Mouse (Mus musculus) intestine, embryonic 15.5 days (tissue): ENCODE results near the gene Igfbp4. TPM values are rescaled to one million over a fixed set of nuclear protein-coding genes. Genes with fewer than 3 reads are reported as not detected.
A peak's percentile ranks its signal among the peaks of the same experiment; 100 is the strongest.

ENCODE experiments used
- ATAC-seq: fragments of 200-750 bp; cut with Nextera tagmentation; 2 replicates; pipeline ENCODE4 v1.8.0; 2017; ENCODE audit warnings: moderate TSS enrichment, moderate library complexity
- H3K27ac ChIP-seq: fragments of 300-500 bp; sonication (generic); 2 replicates; pipeline ENCODE4 v1.5.1; 2015; ENCODE audit warnings: mild to moderate bottlenecking, inconsistent platforms
- H3K27me3 ChIP-seq: fragments of 300-500 bp; sonication (generic); replicated peaks from 2 replicates; pipeline ENCODE4 v1.6.1; 2015; ENCODE audit warnings: inconsistent platforms
- H3K36me3 ChIP-seq: fragments of 300-500 bp; sonication (generic); 2 replicates; pipeline ENCODE4 v1.6.1; 2015; ENCODE audit warnings: inconsistent platforms
- H3K4me1 ChIP-seq: fragments of 300-500 bp; sonication (generic); replicated peaks from 2 replicates; pipeline ENCODE4 v1.6.1; 2015; ENCODE audit warnings: inconsistent platforms
- H3K4me2 ChIP-seq: fragments of 300-500 bp; sonication (generic); replicated peaks from 2 replicates; pipeline ENCODE4 v1.6.1; 2015; ENCODE audit warnings: mild to moderate bottlenecking, inconsistent platforms
- H3K4me3 ChIP-seq: fragments of 300-500 bp; sonication (generic); replicated peaks from 2 replicates; pipeline ENCODE4 v1.5.1; 2015; ENCODE audit warnings: inconsistent platforms
- H3K9ac ChIP-seq: fragments of 300-500 bp; sonication (generic); 2 replicates; pipeline ENCODE4 v1.6.1; 2015; ENCODE audit warnings: inconsistent platforms
- H3K9me3 ChIP-seq: fragments of 300-500 bp; sonication (generic); 2 replicates; pipeline ENCODE4 v1.6.1; 2016; ENCODE audit warnings: inconsistent platforms
- WGBS: fragments of 180-500 bp; shearing (Covaris S2); methylation state at CpG from one replicate; pipeline ENCODE4 v1.1.7; 2015; 5-methylcytosine and 5-hydroxymethylcytosine counted together
- polyA plus RNA-seq: library from polyadenylated mRNA; unstranded; fragments of >200 nt; fragmentation: Nextera tagmentation; extraction: Ambion mirVana; gene quantifications from 2 replicates; pipeline ENCODE4 v1.2.1, GENCODE M21; 2015

Gene Igfbp4
- polyA plus RNA-seq, 1 experiment from 2014 or later = 441 TPM

DNA sequence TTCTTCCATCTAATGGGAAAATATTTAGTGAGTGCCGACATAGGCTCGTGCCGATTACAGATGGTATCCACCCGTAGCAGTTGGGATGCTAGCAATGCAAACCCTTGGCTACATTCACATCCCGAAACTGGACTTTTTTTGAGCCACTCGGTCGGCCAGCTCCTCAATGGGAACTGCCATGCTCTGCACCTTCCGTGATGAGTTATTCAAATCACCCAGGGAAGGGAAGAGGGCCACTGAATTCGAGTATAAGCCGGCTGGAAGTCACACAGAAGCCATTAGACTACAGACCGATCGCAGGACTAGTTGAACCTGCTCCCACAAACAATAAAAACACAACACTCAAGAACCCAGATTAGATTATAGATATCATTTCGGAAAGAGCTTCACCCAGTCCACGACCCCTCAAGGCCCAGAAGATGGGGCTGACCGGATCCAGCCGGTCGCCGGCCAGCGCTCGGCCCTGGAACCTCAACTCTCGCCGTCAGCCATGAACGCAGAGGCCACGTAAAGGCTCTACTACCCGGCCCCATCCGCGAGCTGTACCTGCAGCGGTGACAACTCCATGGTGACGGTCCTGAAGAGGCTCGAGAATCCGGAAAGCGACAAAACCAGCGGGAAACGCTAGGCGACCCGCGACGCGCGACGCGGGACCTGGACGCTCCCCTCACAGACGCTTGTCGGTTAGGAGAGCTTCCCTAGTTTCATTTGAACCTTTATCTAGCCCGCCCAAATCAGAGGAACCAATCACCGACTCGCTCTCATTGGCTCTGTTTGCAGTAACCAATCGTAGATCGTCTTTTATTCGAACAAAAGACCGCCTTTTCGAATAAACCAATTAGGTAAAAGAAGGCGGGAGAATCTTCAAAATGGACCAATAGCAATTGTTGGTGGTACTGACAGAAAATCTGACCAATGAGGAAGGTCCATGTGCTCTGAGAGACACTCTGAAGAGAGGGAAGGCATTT is 17.3 kb upstream of the Igfbp4 start, which contains the start of gene Top2a:
Top2a (minus strand) TSS at position 690 of the 968 bp plus-strand sequence.
- Histone ChIP-seq H3K27me3 (no peaks in the 10 kb centered on the region), H3K9ac (peak within 1 kb of the TSS; percentile 73), H3K4me2 (peak within 1 kb of the TSS; percentile 52), H3K27ac (peak within 1 kb of the TSS; percentile 63), H3K4me1 (no peaks in the 10 kb centered on the region), H3K4me3 (peak within 1 kb of the TSS; percentile 74), H3K36me3 (peaks cover 6% of the 10 kb centered on the region), H3K9me3 (no peaks in the 10 kb centered on the region)
- WGBS = under 1% methylated on average over 54 of the region's 54 CpGs
- ATAC-seq = peak; percentile 97

DNA sequence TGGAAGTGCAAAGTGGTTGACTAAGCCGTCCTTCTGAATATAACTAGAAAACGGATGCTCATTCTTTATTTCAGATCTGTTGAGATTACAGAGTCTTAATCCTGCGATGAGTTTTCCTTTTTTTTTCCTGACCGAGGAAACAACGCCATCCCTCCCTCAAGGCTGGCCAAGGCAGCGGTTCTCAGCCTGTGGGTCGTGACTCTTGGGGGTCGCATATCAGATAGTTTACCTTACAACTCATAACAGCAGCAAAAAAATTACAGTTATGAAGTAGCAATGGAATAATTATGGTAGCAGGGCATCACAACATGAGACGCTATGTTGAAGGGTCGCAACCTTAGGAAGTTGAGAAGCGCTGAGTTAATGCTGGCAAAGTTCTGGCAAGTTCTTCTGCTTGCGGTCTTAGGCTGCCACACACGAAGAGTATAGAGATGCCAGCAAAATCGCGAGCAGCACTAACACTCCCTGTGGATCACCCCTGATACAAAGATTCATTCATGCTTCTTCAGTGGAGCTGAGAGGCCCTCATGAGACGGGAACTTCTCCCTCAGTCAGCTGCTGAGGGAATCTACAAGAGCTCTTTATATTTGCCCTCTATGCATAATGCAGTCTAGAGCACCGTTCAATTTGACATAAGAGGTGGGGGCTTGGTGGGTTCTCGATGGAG is 16.4 kb upstream of the Igfbp4 start:
- Histone ChIP-seq H3K4me2 (peak overlapping the region; percentile 52), H3K36me3 (peaks cover 6% of the 10 kb centered on the region), H3K27me3 (no peaks in the 10 kb centered on the region), H3K9me3 (no peaks in the 10 kb centered on the region), H3K27ac (0 out of 2 replicates have a peak overlapping the region, but pooled peaks have one; percentile 37), H3K9ac (no peak overlapping the region), H3K4me1 (no peaks in the 10 kb centered on the region), H3K4me3 (peak overlapping the region; percentile 27)
- WGBS = 40% methylated on average over 18 of the region's 18 CpGs
- ATAC-seq = peak; percentile 43

DNA sequence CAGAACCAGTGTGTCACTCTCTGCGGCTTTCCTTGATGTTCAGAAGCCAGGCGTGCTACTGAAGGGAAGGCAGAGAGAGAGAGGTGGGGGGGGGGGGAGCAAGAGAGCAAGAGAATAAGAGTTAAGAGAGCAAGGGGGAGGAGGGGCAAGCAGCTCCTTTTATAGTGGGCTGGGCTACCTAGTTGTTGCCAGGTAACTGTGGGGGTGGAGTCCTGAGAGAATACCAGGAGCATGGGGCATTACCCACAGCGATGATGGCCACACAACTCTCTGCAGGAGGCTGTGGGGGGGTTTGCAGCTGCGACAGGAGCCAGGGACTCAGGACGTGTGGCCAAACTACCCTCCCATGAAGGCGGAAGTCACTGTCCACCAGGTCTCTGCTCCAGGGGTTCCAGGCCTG is 15.2 kb upstream of the Igfbp4 start:
- Histone ChIP-seq H3K36me3 (no peaks in the 10 kb centered on the region), H3K4me2 (no peak overlapping the region), H3K9me3 (no peaks in the 10 kb centered on the region), H3K9ac (no peak overlapping the region), H3K4me3 (no peak overlapping the region), H3K4me1 (no peaks in the 10 kb centered on the region), H3K27me3 (no peaks in the 10 kb centered on the region), H3K27ac (no peak overlapping the region)
- 86% methylated on average over 6 of the region's 6 CpGs for WGBS
- no peak for ATAC-seq

DNA sequence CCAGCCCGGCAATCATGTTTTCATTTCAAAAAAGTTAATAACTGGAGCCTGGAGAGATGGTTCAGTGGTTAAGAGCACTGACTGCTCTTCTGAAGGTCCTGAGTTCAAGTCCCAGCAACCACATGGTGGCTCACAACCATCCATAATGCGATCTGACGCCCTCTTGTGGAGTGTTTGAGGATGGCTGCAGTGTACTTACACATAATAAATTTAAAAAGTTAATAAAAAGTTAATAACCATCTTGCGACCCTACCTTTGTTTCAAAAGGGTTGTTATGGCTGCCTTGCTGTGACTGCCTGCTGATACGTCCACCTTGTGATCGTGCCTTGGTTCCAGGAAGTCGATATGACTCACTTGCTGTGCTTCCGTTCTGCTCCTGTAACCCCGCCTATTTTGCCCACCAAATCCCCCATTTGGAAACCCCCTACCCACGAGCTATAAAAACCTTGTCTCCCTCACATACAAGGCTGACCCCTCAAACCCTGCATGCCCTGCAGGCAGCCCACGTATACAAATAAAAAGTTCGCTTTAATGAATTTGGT is 14.1 kb upstream of the Igfbp4 start:
- Histone ChIP-seq H3K4me1 (no peaks in the 10 kb centered on the region), H3K4me3 (no peak overlapping the region), H3K9ac (no peak overlapping the region), H3K27me3 (no peaks in the 10 kb centered on the region), H3K36me3 (no peaks in the 10 kb centered on the region), H3K27ac (no peak overlapping the region), H3K4me2 (no peak overlapping the region), H3K9me3 (no peaks in the 10 kb centered on the region)
- 81% methylated on average over 12 of the region's 12 CpGs for WGBS
- no peak for ATAC-seq

DNA sequence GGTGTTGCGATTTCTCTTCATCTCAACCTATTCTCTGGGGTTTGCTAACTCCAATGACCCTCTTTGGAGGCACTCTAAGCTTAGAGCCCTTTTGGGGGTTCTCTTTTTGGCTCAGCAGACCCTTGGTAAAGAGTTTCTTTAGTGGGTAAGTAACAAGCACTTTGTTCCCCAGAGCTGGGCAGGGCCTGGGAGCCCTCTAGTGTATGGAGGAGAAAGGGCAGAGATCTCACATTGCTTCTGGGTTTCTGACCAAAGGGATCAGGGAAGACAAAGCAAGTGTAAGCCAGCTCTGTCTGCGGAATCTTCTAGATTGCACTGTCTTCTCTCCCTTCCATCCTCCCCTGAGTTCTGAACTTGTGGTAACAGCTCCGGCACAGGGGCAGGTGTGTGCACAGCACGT is 5.7 kb upstream of the Igfbp4 start:
- no peaks in the 10 kb centered on the region for H3K36me3 ChIP-seq
- no peak overlapping the region for H3K27ac ChIP-seq
- ATAC-seq = no peak
- no peak overlapping the region for H3K4me2 ChIP-seq
- H3K9ac ChIP-seq = no peak overlapping the region
- no peak overlapping the region for H3K4me3 ChIP-seq
- H3K9me3 ChIP-seq = no peaks in the 10 kb centered on the region
- no peaks in the 10 kb centered on the region for H3K27me3 ChIP-seq
- H3K4me1 ChIP-seq = no peaks in the 10 kb centered on the region
- WGBS = 69% methylated on average over 4 of the region's 4 CpGs

DNA sequence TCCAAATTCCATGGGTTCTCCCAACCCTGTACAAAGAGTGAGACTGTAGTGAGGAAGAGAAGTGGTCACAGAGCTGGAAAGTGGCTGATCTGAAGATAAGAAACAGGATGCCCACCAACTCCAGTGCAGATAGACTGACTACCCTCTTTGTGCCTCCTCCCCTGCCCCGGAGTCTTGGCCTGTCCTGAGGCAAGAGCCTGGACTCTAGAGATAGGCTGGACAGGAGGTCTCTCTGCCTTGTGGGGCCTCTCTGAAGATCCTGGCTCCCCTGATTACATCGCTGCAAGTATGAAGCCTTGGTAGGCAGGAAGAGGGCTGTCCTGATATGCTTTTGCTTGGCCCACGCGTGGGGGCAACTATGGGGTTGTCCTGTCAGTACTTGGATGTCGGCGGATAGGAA is 4.8 kb upstream of the Igfbp4 start:
- H3K27ac ChIP-seq = no peak overlapping the region
- ATAC-seq = no peak
- H3K9ac ChIP-seq = no peak overlapping the region
- H3K27me3 ChIP-seq = no peaks in the 10 kb centered on the region
- no peak overlapping the region for H3K4me3 ChIP-seq
- 73% methylated on average over 6 of the region's 6 CpGs for WGBS
- H3K4me1 ChIP-seq = no peaks in the 10 kb centered on the region; the same call in 1 of the 2 replicates
- no peaks in the 10 kb centered on the region for H3K36me3 ChIP-seq
- H3K9me3 ChIP-seq = no peaks in the 10 kb centered on the region
- no peak overlapping the region for H3K4me2 ChIP-seq

DNA sequence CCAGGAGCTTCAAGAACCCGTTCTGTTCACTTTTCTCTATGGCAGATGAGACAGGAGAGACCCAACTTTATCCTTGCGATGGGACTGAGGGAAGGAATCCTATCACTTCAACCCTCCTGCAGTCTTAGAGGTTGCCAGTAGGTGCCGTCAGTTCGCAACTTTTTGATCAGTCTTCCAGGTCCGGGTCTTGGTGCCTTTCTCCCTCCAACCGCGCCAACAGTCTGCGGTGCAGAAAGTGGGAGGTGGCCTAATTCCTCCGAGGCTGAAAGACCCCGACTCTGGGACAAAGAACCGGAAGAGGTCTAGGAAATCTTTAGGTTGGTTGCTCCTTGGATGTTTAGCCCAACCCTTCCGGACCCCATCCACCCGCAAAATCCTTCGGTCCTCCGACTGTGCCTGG is 1.3 kb upstream of the Igfbp4 start:
- Histone ChIP-seq H3K4me3 (peak overlapping the region; percentile 83), H3K4me1 (peaks cover 21% of the 10 kb centered on the region), H3K27me3 (no peaks in the 10 kb centered on the region), H3K9ac (peak overlapping the region; percentile 38), H3K36me3 (no peaks in the 10 kb centered on the region), H3K27ac (peak overlapping the region; percentile 95), H3K9me3 (no peaks in the 10 kb centered on the region), H3K4me2 (peak overlapping the region; percentile 95)
- WGBS = under 1% methylated on average over 15 of the region's 15 CpGs
- peak; percentile 75 for ATAC-seq

DNA sequence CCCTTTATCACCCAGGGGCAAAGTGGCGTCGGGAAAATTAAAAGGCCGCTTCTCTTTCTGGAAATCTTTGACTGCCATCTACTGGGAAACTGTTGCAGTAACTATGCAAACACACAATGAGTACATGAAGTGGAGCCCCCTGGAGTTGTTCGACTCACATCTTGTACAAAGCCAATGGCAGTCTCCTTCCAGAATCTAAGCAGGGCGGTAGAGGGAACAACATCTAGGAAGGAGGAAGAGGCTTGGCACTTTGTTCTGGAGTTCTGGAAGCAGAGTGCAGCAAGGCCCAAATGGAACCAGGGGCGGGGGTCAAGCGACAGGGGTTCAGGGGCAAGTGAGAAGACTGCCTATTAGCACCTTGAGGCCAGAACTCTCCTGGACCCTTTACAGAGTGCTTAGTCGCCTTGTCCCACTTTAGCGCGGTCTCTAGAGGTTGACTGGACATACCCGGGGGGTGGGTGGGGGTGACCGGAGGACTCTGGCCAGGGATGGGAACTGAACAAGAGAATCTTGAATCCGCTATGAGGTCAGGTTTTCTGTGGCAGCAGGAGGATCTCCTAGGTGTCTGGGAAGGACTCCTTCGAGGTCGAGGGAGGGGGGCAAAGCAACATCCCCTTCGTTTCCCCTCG is 584 bp upstream of the Igfbp4 start:
- H3K4me2 ChIP-seq = peak overlapping the region; percentile 95
- 1% methylated on average over 17 of the region's 17 CpGs for WGBS
- no peaks in the 10 kb centered on the region for H3K9me3 ChIP-seq
- H3K27ac ChIP-seq = peak overlapping the region; percentile 95
- peak overlapping the region; percentile 83 for H3K4me3 ChIP-seq
- H3K36me3 ChIP-seq = no peaks in the 10 kb centered on the region
- no peaks in the 10 kb centered on the region for H3K27me3 ChIP-seq
- H3K4me1 ChIP-seq = peaks cover 28% of the 10 kb centered on the region
- peak overlapping the region; percentile 99 for H3K9ac ChIP-seq
- peak; percentile 13 for ATAC-seq

DNA sequence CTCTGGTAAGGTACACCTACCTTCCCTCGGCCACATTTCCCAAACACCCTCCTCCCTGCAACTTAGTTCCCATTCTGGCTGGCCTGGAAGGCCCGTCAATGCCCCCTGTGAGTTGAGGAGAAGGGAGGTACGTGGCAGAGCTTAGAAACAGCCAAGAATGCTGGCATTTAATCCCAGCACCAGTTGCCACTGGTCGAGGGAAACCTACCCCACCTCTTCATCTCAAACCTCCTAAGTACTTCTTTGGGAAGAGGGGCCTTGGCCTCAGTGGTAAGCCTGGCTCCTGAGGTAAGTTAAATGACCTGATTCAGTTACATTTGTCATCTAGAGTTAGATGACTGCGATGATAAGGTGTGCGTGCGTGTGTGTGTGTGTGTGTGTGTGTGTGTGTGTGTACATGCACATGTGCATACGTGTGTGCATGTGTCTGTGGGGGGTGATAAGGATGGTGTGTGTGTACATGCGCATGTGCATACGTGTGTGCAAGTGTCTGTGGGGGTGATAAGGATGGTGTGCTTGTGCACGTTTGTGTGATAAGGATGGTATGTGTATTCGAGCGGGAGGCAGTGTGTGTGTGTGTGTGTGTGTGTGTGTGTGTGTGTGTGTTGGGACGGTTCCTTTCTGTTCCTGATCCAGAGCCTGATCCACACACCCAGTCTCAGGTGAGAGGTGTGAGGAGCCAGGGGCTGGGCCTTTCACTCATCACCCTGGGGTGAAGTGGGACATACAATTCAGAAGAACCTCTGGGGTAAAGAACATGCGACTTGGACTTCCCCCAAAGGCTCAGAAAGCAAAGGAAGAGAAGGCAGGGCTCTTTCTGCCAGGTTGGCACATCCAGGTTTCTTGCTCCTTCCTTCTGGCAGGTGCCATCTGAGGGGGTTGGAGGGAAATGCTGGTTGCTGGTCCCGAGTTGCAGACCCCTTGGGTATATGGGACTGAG is 1.1 kb downstream of the Igfbp4 start:
- Histone ChIP-seq H3K4me2 (peak overlapping the region; percentile 95), H3K9me3 (no peaks in the 10 kb centered on the region), H3K4me3 (peak overlapping the region; percentile 83), H3K4me1 (peaks cover 42% of the 10 kb centered on the region), H3K27me3 (no peaks in the 10 kb centered on the region), H3K9ac (peak overlapping the region; percentile 99), H3K36me3 (no peaks in the 10 kb centered on the region), H3K27ac (peak overlapping the region; percentile 95)
- 19% methylated on average over 16 of the region's 16 CpGs for WGBS
- ATAC-seq = no peak

DNA sequence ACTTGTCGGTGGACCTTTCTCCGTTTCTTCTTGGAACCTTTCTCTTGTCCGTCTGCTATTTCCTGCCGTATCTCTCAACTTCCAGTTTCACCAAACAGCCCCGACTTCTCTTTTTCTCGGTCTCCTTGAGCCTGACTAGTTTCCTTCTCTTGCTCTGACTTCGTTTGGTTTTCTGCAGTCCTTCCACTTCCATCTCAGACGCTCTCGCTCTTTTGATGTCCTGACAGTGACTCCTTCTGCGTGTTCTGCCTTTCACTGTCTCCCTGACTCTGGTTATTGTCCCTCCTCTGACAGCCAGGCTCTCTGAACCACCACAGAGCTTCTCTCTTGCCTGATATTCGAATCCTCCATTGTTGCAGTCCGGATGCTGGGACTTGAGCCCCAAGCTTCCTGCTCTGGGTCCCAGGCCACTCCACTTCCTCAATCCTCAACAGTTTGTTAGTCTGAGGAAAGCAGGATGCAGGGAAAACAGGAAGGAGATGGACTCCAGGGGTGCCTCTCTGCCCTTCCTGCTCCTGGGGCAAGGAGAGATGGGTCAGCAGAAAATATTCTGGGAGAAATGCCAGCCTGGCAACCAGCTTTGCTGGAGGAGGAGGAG is 1.9 kb downstream of the Igfbp4 start:
- peaks cover 50% of the 10 kb centered on the region for H3K4me1 ChIP-seq
- H3K27ac ChIP-seq = peak overlapping the region; percentile 95
- no peaks in the 10 kb centered on the region for H3K9me3 ChIP-seq
- peak overlapping the region; percentile 95 for H3K4me2 ChIP-seq
- WGBS = 21% methylated on average over 12 of the region's 12 CpGs
- H3K36me3 ChIP-seq = no peaks in the 10 kb centered on the region; the same call in 1 of the 2 replicates
- H3K4me3 ChIP-seq = peak overlapping the region; percentile 83
- H3K27me3 ChIP-seq = no peaks in the 10 kb centered on the region
- H3K9ac ChIP-seq = peak overlapping the region; percentile 99
- ATAC-seq = no peak

DNA sequence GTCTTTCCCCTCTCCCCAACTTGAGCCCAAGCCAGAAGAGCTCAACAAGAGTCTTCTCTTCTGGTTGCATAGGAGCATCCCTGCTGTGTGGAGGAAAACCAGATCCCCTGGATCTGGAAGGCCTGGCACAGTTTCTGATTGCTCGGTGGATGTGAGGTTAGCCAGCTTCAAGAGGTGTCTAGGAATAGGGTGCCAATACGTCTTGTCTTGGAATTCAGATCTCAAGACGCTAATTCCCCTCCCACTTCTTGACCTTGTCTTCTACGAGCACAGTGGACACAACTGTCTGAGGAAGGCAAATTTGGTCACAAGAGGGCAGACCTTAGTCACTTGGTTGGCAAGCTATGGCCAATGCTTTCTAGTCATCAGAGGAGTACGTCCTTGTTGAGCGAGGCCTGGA is 2.6 kb downstream of the Igfbp4 start:
- H3K9ac ChIP-seq = no peak overlapping the region
- peak overlapping the region; percentile 2; the same call in 1 of the 2 replicates for H3K27ac ChIP-seq
- no peak for ATAC-seq
- no peaks in the 10 kb centered on the region for H3K27me3 ChIP-seq
- 46% methylated on average over 6 of the region's 6 CpGs for WGBS
- no peak overlapping the region for H3K4me3 ChIP-seq
- H3K4me1 ChIP-seq = peaks cover 53% of the 10 kb centered on the region
- peak overlapping the region; percentile 37 for H3K4me2 ChIP-seq
- H3K36me3 ChIP-seq = peaks cover 6% of the 10 kb centered on the region
- H3K9me3 ChIP-seq = no peaks in the 10 kb centered on the region
